Mouse (Mus musculus): ENCODE measurements around the gene Zfp729a. TPM values are rescaled to one million over a fixed set of nuclear protein-coding genes. Genes with fewer than 3 reads are reported as not detected.

Gene Zfp729a
- polyA plus RNA-seq, 1 experiment from 2014 or later = 2.6 TPM

Other genes starting within 250 kb of the Zfp729a start
- 4.8 and 5.6 TPM in 2 replicates for gene Zfp429, start 238.0 kb downstream of the Zfp729a start, polyA plus RNA-seq (2015; fragmentation: Nextera tagmentation; extraction: Ambion mirVana)
- 1.6 and 3.0 TPM in 2 replicates for gene Zfp459, start 216.4 kb downstream of the Zfp729a start, polyA plus RNA-seq (2015; fragmentation: Nextera tagmentation; extraction: Ambion mirVana)
- 6.7 and 8.2 TPM in 2 replicates for gene Zfp874a, start 186.2 kb downstream of the Zfp729a start, polyA plus RNA-seq (2015; fragmentation: Nextera tagmentation; extraction: Ambion mirVana)
- gene Zfp874b, start 153.5 kb downstream of the Zfp729a start, polyA plus RNA-seq (2015; fragmentation: Nextera tagmentation; extraction: Ambion mirVana) = 2.0 and 2.9 TPM in 2 replicates
- 10.6 and 12.4 TPM in 2 replicates for gene Zfp58, start 137.2 kb downstream of the Zfp729a start, polyA plus RNA-seq (2015; fragmentation: Nextera tagmentation; extraction: Ambion mirVana)
- gene Gm26965, start 111.6 kb downstream of the Zfp729a start, polyA plus RNA-seq (2015; fragmentation: Nextera tagmentation; extraction: Ambion mirVana) = not detected in 2 replicates
- gene Zfp87, start 111.6 kb downstream of the Zfp729a start, polyA plus RNA-seq (2015; fragmentation: Nextera tagmentation; extraction: Ambion mirVana) = 18.1 and 19.3 TPM in 2 replicates
- 11.5 and 11.7 TPM in 2 replicates for gene Zfp748, start 84.0 kb downstream of the Zfp729a start, polyA plus RNA-seq (2015; fragmentation: Nextera tagmentation; extraction: Ambion mirVana)
- 3.4 and 4.1 TPM in 2 replicates for gene Zfp729b, start 28.1 kb downstream of the Zfp729a start, polyA plus RNA-seq (2015; fragmentation: Nextera tagmentation; extraction: Ambion mirVana)
- not detected in 2 replicates for gene Gm49345, start within 50 bp of the Zfp729a start, polyA plus RNA-seq (2015; fragmentation: Nextera tagmentation; extraction: Ambion mirVana)
- gene Zfp738, start 49.3 kb upstream of the Zfp729a start, polyA plus RNA-seq (2015; fragmentation: Nextera tagmentation; extraction: Ambion mirVana) = 9.3 and 10.1 TPM in 2 replicates
- gene Zfp65, start 91.4 kb upstream of the Zfp729a start, polyA plus RNA-seq (2015; fragmentation: Nextera tagmentation; extraction: Ambion mirVana) = 4.7 and 4.9 TPM in 2 replicates
- 3.4 and 4.0 TPM in 2 replicates for gene Zfp85, start 117.4 kb upstream of the Zfp729a start, polyA plus RNA-seq (2015; fragmentation: Nextera tagmentation; extraction: Ambion mirVana)
- 2.1 and 2.5 TPM in 2 replicates for gene Zfp493, start 141.9 kb upstream of the Zfp729a start, polyA plus RNA-seq (2015; fragmentation: Nextera tagmentation; extraction: Ambion mirVana)
- 5.6 and 6.2 TPM in 2 replicates for gene Zfp273, start 175.9 kb upstream of the Zfp729a start, polyA plus RNA-seq (2015; fragmentation: Nextera tagmentation; extraction: Ambion mirVana)
- gene Gm10037, start 193.3 kb upstream of the Zfp729a start, polyA plus RNA-seq (2015; fragmentation: Nextera tagmentation; extraction: Ambion mirVana) = 2.1 and 2.2 TPM in 2 replicates
- gene BC048507, start 225.5 kb upstream of the Zfp729a start, polyA plus RNA-seq (2015; fragmentation: Nextera tagmentation; extraction: Ambion mirVana) = not detected in 2 replicates